Mouse (Mus musculus) telencephalon, adult 2 months (tissue): ENCODE measurements around the gene Sema7a.

Source experiments
- DNase-seq: peaks from one replicate; pipeline ENCODE4 v3.0.0-alpha.2; 2011; ENCODE audit warnings: low read depth, low spot score

Gene Sema7a

GRCm38 (mm10) chr9:58011027-58011426, 71.1 kb downstream of the Sema7a start:
- DNase-seq = no peak

GRCm38 (mm10) chr9:58011552-58011951, 71.6 kb downstream of the Sema7a start:
- DNase-seq = no peak
